Mouse (Mus musculus): ENCODE data around the gene Vapb.

- TF ChIP-seq CTCF (conservative IDR thresholded peaks at IDR 0.05; ENCODE audit: insufficient read depth, insufficient read length, low read depth, low read length), result no peak
- TF ChIP-seq POLR2A (IDR thresholded peaks at IDR 0.05; ENCODE audit: low read depth, low read length), result no peak
Measured at GRCm38 (mm10) chr2:173705827-173706551, 31.3 kb upstream of the Vapb start.
